Mouse (Mus musculus) stomach, postnatal 0 days (tissue): ENCODE data around the gene Ctxn1.

Experiments
- CTCF ChIP-seq: IDR thresholded peaks from 2 replicates; pipeline ENCODE4 v1.5.1; 2016; ENCODE audit warnings: antibody characterized with exemption, low read depth, mild to moderate bottlenecking, moderate library complexity
- EP300 ChIP-seq: optimal IDR thresholded peaks from 2 replicates; pipeline ENCODE3; 2016; ENCODE audit warnings: antibody characterized with exemption

DNA sequence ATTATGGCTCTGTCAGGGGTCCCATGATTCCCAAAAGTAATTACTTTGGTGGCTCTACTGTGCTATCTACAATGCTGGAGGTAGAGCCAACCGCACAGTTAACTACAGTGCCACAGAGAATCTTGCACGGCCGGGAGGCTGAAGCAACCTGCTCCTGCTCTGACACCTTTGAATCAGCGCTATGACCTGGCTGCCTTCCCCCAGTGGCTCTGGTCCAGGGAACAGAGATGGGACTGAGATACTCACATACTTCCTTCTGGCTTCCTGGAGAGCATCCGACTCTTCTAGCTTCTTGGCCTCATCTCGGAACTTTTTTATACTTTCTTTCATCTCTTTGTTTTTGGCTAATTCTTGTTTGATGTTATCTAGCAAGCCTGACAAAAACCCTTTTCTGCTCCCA is 10.5 kb upstream of the Ctxn1 start:
- TF ChIP-seq EP300 (no peak), CTCF (no peak)
